Mouse (Mus musculus): ENCODE measurements at regions not wholly inside any gene's neighbourhood (a gene's known extent, or its start where the extent isn't known, plus 50 kb on each side); places are given as distances from the start of the nearest gene placed in this dataset.

DNA sequence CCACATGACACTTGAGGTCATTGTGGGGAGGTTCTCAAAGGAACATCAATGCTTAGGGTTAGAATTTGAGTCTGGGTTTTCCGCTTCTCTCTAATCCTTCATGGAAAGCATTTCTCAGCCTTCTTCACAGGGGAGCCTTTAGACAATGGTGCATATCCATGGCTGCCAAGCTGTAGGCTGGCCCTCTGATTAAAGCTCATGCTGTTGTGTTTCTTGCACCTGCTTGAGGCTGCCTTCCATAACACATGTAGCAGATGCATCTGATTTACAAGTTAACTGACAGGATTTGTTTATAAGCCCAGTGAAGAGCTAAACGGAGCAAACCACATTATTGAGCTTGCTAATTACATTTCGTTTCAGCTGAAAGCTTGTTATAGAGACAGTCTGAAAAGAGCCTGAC lies 180.5 kb downstream of the Sem1 start:
- H3K4me3 ChIP-seq (ENCODE audit: insufficient read depth, low read depth, low read length): no peak overlapping the region
- H3K27ac ChIP-seq (replicated peaks; ENCODE audit: insufficient read depth, low read depth, low read length): no peak overlapping the region
- H3K27me3 ChIP-seq (ENCODE audit: control insufficient read depth, insufficient read depth, low read length): no peaks in the 10 kb centered on the region
- H3K79me2 ChIP-seq (ENCODE audit: control insufficient read depth, insufficient read depth, low read length): no peaks in the 10 kb centered on the region
- no peaks in the 10 kb centered on the region for H3K36me3 ChIP-seq (ENCODE audit: control insufficient read depth, insufficient read depth, low read length)
- 87% methylated on average over 3 of the region's 3 CpGs for WGBS
- H3K9ac ChIP-seq (ENCODE audit: low read depth, low read length): no peak overlapping the region
- TF ChIP-seq POLR2A (IDR thresholded peaks at IDR 0.05; ENCODE audit: extremely low read depth, insufficient read depth, low read length): no peak
- no peak for DNase-seq (ENCODE audit: extremely low read depth, low read depth, low spot score)
- H3K4me1 ChIP-seq (ENCODE audit: control insufficient read depth, insufficient read depth, low read length): no peaks in the 10 kb centered on the region

- WGBS: 84% methylated on average over 16 of the region's 16 CpGs
- Histone ChIP-seq H3K36me3 (ENCODE audit: control insufficient read depth, insufficient read depth, low read length) (no peaks in the 10 kb centered on the region), H3K27ac (replicated peaks; ENCODE audit: insufficient read depth, low read depth, low read length) (no peak overlapping the region), H3K4me1 (ENCODE audit: control insufficient read depth, insufficient read depth, low read length) (no peaks in the 10 kb centered on the region), H3K4me3 (ENCODE audit: insufficient read depth, low read depth, low read length) (no peak overlapping the region), H3K27me3 (ENCODE audit: control insufficient read depth, insufficient read depth, low read length) (no peaks in the 10 kb centered on the region), H3K9ac (ENCODE audit: low read depth, low read length) (no peak overlapping the region), H3K79me2 (ENCODE audit: control insufficient read depth, insufficient read depth, low read length) (no peaks in the 10 kb centered on the region)
- DNase-seq (ENCODE audit: extremely low read depth, low read depth, low spot score): no peak
- TF ChIP-seq CTCF (IDR thresholded peaks at IDR 0.05; ENCODE audit: low read depth, low read length) (no peak), POLR2A (IDR thresholded peaks at IDR 0.05; ENCODE audit: extremely low read depth, insufficient read depth, low read length) (no peak)
These were observed 172.8 kb upstream of the Slc25a13 start for GRCm38 (mm10) chr6:6389454-6390445.

DNA sequence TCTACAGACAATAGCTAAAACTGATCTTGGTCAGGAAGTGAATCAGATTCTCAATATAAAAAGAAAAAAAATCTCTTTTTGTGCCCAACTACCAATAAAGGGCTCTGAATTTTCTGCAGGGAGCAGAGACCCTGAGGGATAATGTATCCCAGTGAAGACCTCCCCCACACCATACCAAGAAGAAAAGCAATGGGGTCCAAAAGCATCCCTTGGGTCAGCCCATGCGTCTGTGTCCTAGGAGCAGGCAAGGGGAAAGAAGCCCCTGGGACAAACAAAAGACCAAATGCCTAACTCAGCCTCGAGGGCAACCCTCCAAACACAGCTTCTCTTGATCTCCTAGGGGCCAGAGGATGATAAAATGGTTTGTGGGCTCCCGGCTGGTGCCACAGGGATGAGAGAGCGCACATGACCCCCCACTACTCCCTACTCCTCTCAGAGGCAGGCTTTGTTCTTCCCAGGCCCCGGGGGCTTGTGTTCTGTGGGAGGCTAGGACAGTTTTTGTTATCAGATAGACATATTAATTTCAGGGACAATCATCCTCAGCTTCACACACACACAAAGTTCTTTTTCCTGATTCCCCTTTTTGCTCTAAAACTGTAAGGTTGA lies 172.0 kb upstream of the Slc25a13 start:
- Histone ChIP-seq H3K4me3 (ENCODE audit: insufficient read depth, low read depth, low read length) (no peak overlapping the region), H3K27me3 (ENCODE audit: control insufficient read depth, insufficient read depth, low read length) (no peaks in the 10 kb centered on the region), H3K9ac (ENCODE audit: low read depth, low read length) (no peak overlapping the region), H3K4me1 (ENCODE audit: control insufficient read depth, insufficient read depth, low read length) (no peaks in the 10 kb centered on the region), H3K79me2 (ENCODE audit: control insufficient read depth, insufficient read depth, low read length) (no peaks in the 10 kb centered on the region), H3K36me3 (ENCODE audit: control insufficient read depth, insufficient read depth, low read length) (no peaks in the 10 kb centered on the region), H3K27ac (replicated peaks; ENCODE audit: insufficient read depth, low read depth, low read length) (no peak overlapping the region)
- no peak for DNase-seq (ENCODE audit: extremely low read depth, low read depth, low spot score)
- no peak for TF ChIP-seq POLR2A (IDR thresholded peaks at IDR 0.05; ENCODE audit: extremely low read depth, insufficient read depth, low read length)
- TF ChIP-seq CTCF (IDR thresholded peaks at IDR 0.05; ENCODE audit: low read depth, low read length): no peak
- WGBS: 62% methylated on average over 5 of the region's 5 CpGs

DNA sequence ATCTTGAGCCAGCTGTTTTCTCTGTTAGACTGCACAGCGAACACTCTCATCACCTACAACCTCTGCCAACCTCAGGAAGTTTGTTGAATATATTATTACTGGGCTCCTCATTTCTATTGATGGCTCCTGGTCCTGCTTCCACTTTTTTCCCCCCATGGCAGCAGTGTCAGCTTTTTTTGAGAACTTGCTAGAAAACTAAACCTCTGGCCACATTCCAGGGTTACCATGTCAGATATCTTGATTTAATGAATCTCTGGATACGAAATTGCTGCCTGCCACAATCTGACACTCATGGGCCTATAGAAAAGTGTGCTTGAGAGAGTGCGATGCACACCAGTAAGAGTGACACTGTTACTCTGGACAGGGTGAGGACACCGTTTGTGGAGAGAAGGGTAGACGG lies 170.6 kb upstream of the Slc25a13 start:
- Histone ChIP-seq H3K27ac (replicated peaks; ENCODE audit: insufficient read depth, low read depth, low read length) (no peak overlapping the region), H3K9ac (ENCODE audit: low read depth, low read length) (no peak overlapping the region), H3K79me2 (ENCODE audit: control insufficient read depth, insufficient read depth, low read length) (no peaks in the 10 kb centered on the region), H3K36me3 (ENCODE audit: control insufficient read depth, insufficient read depth, low read length) (no peaks in the 10 kb centered on the region), H3K4me3 (ENCODE audit: insufficient read depth, low read depth, low read length) (no peak overlapping the region), H3K27me3 (ENCODE audit: control insufficient read depth, insufficient read depth, low read length) (no peaks in the 10 kb centered on the region), H3K4me1 (ENCODE audit: control insufficient read depth, insufficient read depth, low read length) (no peaks in the 10 kb centered on the region)
- DNase-seq (ENCODE audit: extremely low read depth, low read depth, low spot score): no peak
- whole genome bisulfite sequencing: 92% methylated on average over 5 of the region's 5 CpGs
- TF ChIP-seq CTCF (IDR thresholded peaks at IDR 0.05; ENCODE audit: low read depth, low read length) (no peak), POLR2A (IDR thresholded peaks at IDR 0.05; ENCODE audit: extremely low read depth, insufficient read depth, low read length) (no peak)

- Histone ChIP-seq H3K27me3 (ENCODE audit: control insufficient read depth, insufficient read depth, low read length) (no peaks in the 10 kb centered on the region), H3K9ac (ENCODE audit: low read depth, low read length) (no peak overlapping the region), H3K36me3 (ENCODE audit: control insufficient read depth, insufficient read depth, low read length) (no peaks in the 10 kb centered on the region), H3K79me2 (ENCODE audit: control insufficient read depth, insufficient read depth, low read length) (no peaks in the 10 kb centered on the region), H3K4me3 (ENCODE audit: insufficient read depth, low read depth, low read length) (no peak overlapping the region), H3K27ac (replicated peaks; ENCODE audit: insufficient read depth, low read depth, low read length) (no peak overlapping the region), H3K4me1 (ENCODE audit: control insufficient read depth, insufficient read depth, low read length) (no peaks in the 10 kb centered on the region)
- 88% methylated on average over 7 of the region's 7 CpGs for WGBS
- DNase-seq (ENCODE audit: extremely low read depth, low read depth, low spot score): no peak
- TF ChIP-seq POLR2A (IDR thresholded peaks at IDR 0.05; ENCODE audit: extremely low read depth, insufficient read depth, low read length): no peak
- TF ChIP-seq CTCF (IDR thresholded peaks at IDR 0.05; ENCODE audit: low read depth, low read length): no peak
These were observed 168.0 kb upstream of the Slc25a13 start for GRCm38 (mm10) chr6:6384971-6385370.

DNA sequence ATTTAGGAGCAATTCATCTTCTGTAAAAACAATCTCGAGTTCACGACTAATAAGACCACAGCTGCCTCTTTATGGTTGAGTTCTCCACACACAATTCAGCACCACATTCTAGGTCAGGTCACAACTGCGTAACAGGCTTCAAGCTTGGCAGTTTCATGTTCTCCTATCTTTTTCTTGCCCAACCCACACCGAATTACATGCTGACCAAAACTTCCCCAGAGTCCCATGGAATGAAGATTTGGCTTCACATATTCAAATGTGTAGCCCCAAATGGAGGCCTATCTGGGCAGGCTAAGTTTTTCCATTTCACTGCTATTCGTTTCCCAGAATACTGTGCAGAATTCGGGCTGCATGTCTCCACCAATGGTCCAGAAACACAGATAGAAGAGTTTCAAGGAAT lies 167.5 kb upstream of the Slc25a13 start:
- H3K27me3 ChIP-seq (ENCODE audit: control insufficient read depth, insufficient read depth, low read length): no peaks in the 10 kb centered on the region
- no peaks in the 10 kb centered on the region for H3K4me1 ChIP-seq (ENCODE audit: control insufficient read depth, insufficient read depth, low read length)
- no peak for DNase-seq (ENCODE audit: extremely low read depth, low read depth, low spot score)
- H3K36me3 ChIP-seq (ENCODE audit: control insufficient read depth, insufficient read depth, low read length): no peaks in the 10 kb centered on the region
- no peak overlapping the region for H3K4me3 ChIP-seq (ENCODE audit: insufficient read depth, low read depth, low read length)
- TF ChIP-seq CTCF (IDR thresholded peaks at IDR 0.05; ENCODE audit: low read depth, low read length) (no peak), POLR2A (IDR thresholded peaks at IDR 0.05; ENCODE audit: extremely low read depth, insufficient read depth, low read length) (no peak)
- 77% methylated on average over 6 of the region's 6 CpGs for WGBS
- no peak overlapping the region for H3K9ac ChIP-seq (ENCODE audit: low read depth, low read length)
- no peak overlapping the region for H3K27ac ChIP-seq (replicated peaks; ENCODE audit: insufficient read depth, low read depth, low read length)
- H3K79me2 ChIP-seq (ENCODE audit: control insufficient read depth, insufficient read depth, low read length): no peaks in the 10 kb centered on the region
